Mouse (Mus musculus): ENCODE measurements around the gene Gas2. TPM values are rescaled to one million over a fixed set of nuclear protein-coding genes. Genes with fewer than 3 reads are reported as not detected.

The Gas2 gene
- polyA plus RNA-seq (2012; rRNA removed) = 2.6 and 3.3 TPM in 2 replicates

DNA sequence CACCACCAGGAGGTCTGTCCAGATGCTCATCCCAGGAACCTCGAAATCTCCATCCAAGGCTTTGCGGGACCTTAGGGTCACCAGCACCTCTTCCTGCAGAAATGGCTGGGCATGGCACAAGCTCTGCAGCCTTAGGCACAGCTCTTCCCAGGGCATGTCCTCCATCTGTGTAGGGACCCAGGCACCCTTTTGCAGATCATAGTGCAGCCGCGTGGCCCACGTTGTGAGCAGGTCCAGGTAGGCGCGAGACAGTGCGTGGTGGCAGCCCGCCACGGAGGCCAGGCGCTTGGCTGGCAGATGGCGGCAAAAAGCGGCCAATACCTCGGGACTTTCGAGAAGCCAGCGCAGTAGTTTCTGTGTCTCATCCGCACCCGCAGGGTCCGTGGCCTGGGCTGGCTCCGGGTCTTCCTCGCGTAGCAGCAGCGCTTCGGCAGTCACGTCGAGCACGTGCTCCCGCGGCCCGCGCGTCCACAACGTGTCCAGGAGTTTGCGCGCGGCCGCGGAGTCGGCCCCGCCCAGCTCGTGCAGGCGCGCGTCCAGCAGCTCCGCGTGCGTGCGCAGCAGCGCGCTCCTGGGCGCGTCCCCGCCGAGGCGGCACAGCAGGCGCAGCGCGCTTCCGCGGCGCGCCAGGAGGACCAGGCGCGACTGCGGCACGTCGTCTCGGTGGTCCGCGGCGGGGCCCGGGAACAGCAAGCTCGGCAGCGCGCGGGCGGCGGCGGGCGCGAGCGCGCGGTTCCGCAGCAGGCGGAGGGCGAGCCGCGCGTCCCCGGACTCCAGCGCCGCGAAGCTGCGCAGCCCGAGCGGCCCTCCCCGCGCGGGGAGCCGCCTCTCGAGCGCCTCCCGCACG lies at the start of gene Gas2:
Gene Gas2 (plus strand): TSS at position 766 of the 847 bp plus-strand sequence.
- peak; percentile 16 for DNase-seq (ENCODE audit: low read depth)

DNA sequence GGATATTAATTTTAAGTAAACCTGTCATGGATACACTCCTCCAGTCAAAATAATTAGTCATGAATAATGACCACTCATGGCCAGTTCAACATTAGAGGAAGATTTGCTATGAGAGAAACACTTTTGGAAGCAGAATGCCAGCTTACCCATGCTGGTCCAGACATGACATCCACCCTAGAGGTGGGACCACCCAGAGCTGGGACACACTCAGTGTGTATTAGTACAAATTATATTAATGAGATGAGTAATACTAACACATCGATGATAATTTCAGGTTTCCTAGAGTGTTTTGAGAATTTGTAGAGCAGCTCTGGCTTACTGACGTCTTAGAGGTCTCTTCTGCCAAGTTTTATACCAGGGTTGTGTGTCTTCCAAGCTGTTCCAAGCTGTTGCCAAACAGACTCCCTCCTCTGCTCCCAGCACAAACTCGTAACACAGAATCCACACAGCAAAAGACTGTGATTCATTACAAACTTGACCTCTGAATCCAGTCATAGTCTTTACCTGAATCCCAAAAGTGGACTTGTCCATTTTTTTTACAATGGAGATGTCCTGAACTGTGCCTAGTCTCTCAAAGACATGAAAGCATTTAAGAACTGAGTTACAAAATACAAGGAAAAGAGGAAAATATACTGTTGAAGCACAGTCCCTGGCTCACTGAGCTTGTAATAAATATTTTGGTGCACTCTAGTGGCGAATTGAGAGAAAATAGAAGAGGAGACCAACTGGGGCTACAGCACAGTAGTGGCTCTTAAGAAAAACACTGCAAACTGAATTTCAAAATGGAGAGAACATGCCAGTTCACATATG lies 46.1 kb upstream of the Gas2 start:
- DNase-seq (ENCODE audit: low read depth) = no peak

- no peak for DNase-seq (ENCODE audit: low read depth)
These were observed 45.5 kb upstream of the Gas2 start for GRCm38 (mm10) chr7:51816283-51816839.

DNA sequence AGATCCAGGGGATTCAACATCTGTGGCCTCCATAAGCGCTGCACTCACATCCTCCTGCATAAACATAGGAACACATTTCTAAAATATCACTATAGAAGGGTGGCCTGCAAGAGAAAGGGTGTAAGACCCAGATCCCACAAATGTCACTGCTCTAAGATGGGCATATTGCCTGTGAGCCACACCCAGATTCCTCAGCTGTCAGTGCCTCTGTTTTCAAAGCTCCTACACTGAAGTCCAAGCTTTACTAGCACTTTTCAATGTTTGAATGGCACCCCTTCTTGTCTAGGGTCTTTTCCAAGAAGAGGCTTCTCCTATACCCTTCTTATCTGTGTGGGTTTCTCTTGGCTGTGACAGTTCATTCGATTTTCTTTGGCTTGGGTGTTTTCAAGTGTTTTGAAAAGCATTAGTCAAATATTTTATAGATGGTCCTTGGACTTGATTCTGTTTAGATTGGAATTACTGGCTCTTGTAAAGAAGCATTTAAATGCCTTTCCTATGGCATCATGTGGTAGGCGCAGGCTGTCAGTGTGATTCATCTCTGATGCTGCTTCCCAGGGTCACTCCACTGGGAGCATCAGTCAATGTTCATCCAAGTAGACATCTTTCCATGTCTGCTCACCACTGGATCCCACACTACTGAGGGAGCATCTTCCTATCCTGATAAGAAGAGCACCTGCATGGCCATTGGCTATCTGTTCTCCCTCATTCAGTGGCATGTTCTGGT lies 43.4 kb upstream of the Gas2 start:
- no peak for DNase-seq (ENCODE audit: low read depth)

- no peak for DNase-seq (ENCODE audit: low read depth)
These were observed 41.9 kb upstream of the Gas2 start for GRCm38 (mm10) chr7:51819891-51820290.

GRCm38 (mm10) chr7:51821467-51821866 lies 40.3 kb upstream of the Gas2 start:
- no peak for DNase-seq (ENCODE audit: low read depth)

DNA sequence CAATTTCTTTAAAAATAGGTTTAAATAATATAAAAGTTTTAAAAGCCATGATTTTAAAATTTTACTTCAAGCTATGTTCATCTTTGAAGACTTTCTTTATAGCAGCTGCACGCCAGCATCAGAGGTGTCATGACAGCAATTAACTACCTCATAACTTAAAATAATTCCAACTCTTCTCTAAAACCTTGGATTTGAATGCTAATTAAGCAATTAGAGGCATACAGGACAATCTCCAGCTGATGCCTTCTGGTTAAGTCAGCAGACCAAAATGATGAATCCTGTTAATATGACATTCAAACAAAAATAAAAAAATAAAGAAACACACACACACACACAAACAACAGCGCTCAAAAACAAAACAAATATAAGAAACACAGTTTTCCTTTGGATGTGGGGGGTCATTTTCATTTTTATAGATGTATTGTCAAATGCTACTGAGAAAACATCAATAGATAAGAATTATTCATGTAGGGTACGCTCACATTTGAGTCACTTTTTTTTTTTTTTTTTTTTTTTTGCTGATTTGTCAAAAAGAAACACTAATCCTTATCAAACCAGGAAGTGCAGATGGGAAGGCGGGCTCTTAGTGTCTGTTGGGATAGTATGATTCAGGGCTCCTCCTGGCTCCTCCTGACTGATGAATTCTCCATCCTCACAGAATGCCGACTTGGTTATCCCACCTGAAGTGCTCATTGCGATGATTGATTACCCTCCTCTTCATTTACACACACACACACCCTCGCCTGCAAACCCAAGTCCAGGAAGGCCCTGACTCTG lies 38.1 kb upstream of the Gas2 start:
- no peak for DNase-seq (ENCODE audit: low read depth)

- no peak for DNase-seq (ENCODE audit: low read depth)
These were observed 29.9 kb upstream of the Gas2 start for GRCm38 (mm10) chr7:51831917-51832316.

- DNase-seq (ENCODE audit: low read depth) = no peak
These were observed 21.3 kb upstream of the Gas2 start for GRCm38 (mm10) chr7:51840515-51840914.

- no peak for DNase-seq (ENCODE audit: low read depth)
These were observed 10.9 kb upstream of the Gas2 start for GRCm38 (mm10) chr7:51850877-51851276.

DNA sequence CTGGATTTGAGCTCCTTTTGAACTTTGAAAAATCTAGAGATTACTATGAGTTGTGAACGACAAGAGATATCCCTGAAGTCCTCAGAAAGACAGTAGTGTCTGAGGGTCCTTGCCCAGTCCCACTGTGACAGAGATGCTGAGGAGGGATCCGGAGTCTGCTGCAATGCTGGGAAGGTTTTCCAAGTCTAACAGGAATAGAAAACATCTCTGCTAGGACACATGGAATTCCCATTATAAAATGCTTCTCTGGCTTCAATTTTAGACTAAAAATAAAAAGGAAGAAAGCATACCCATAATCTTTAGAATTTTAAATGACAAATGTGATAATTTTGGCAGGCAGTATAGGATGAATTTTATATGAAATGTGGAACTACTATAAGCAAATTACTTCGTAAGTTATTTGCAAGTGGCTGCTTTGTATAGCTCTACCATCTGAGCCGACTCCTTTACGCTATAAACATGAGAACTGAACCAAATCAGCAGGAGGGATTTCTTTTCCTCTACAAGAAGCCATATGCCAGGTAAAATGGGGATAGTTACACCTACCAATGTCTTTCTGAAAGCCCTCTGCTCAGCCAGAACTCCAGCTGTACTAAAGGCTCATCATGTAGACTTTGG lies 9.8 kb upstream of the Gas2 start:
- DNase-seq (ENCODE audit: low read depth) = no peak

- peak; percentile 34 for DNase-seq (ENCODE audit: low read depth)
These were observed 280 bp downstream of the Gas2 start, which contains the start of gene Fancf for GRCm38 (mm10) chr7:51862097-51862492. TSS of gene Fancf (minus strand) at chr7:51862267.

DNA sequence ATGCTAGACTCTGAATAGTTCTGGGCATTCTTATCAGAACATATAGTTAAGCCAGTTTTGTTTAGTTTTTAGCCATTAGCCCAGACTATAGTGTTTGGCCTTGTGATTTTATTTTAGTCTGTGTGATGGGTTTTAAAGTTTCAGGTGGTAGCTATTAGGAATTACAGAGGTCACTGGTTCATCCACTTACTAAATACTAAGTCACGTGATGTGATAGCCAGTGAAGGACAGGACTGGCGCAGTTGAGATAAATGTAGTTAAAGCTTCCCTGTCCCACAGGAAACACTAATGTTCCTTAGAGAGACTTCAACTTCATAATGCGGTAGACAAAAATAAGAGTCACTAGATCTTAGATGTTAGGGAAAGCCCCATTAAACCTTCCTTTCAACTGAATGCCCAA lies 1.0 kb downstream of the Gas2 start:
- no peak for DNase-seq (ENCODE audit: low read depth)

GRCm38 (mm10) chr7:51865336-51865735 lies 3.5 kb downstream of the Gas2 start:
- DNase-seq (ENCODE audit: low read depth) = no peak

DNA sequence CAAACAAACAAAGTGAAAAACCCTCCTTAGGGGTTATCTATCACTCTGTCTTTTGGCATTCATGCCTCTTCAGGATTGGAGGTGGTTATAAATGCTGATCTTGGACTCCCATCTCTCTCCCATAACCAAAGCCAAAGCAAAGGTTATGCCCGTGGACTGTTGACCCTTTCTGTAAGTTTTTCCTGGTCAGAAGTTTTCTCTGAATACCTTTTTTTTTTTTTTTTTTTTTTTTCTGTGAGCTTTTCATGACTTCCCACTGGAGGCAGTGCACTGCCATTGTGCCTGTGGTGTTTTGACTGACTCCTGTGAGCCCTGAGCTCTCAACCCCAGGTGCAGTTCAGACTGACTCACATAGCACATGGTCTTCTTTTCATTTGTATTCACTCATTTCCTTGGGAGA lies 6.2 kb downstream of the Gas2 start:
- no peak for DNase-seq (ENCODE audit: low read depth)

DNA sequence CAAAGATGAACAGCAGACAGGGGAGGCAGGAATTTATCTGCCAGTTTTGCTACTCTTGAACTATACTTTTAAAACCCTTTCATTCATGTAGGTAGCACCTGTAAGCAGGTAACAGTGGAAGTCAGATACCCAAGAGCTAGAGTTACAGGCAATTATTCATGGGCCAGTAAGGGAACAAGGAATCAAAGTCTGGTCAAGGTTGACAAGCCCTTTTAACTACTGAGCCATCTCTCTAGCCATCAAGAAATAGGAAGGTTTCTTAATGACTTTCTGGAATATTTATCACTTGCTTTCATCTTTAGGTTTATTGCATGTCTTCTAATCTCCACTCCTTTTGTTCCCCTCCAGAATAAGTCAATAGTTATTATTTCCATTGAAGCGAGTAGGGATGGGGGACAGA lies 10.2 kb downstream of the Gas2 start:
- DNase-seq (ENCODE audit: low read depth) = no peak

GRCm38 (mm10) chr7:51872597-51872996 lies 10.8 kb downstream of the Gas2 start:
- DNase-seq (ENCODE audit: low read depth) = no peak

GRCm38 (mm10) chr7:51876316-51876715 lies 14.5 kb downstream of the Gas2 start:
- no peak for DNase-seq (ENCODE audit: low read depth)

GRCm38 (mm10) chr7:51878730-51879129 lies 16.9 kb downstream of the Gas2 start:
- DNase-seq (ENCODE audit: low read depth) = no peak

- no peak for DNase-seq (ENCODE audit: low read depth)
These were observed 17.4 kb downstream of the Gas2 start for GRCm38 (mm10) chr7:51879136-51879723.
